Mouse (Mus musculus) layer of hippocampus, adult 2 months (tissue): ENCODE measurements around the gene Zbtb2. TPM values are rescaled to one million over a fixed set of nuclear protein-coding genes. Genes with fewer than 3 reads are reported as not detected.
A peak's percentile ranks its signal among the peaks of the same experiment; 100 is the strongest.

Source experiments
- DNase-seq, 2 experiments: peaks; one replicate each; pipeline ENCODE4 v3.0.0; 2022; ENCODE audit warnings: low spot score in 2 of 2
- H3K27ac ChIP-seq: fragments of 200-600 bp; 2 replicates; pipeline ENCODE4 v1.8.1; 2022
- H3K4me3 ChIP-seq: fragments of 200-600 bp; 2 replicates; pipeline ENCODE4 v1.8.1; 2022; ENCODE audit warnings: mild to moderate bottlenecking
- CTCF ChIP-seq: fragments of 200-600 bp; conservative IDR thresholded peaks from 2 replicates; pipeline ENCODE4 v1.8.1; 2022; ENCODE audit warnings: antibody characterized with exemption, mild to moderate bottlenecking, moderate library complexity
- total RNA-seq, 2 experiments: library from RNA; stranded (reverse); gene quantifications; 2 replicates each; pipeline ENCODE4 v1.2.3; 2021

Gene Zbtb2
- total RNA-seq, 2 experiments from 2014 or later = 11.8 to 13.2 TPM

GRCm38 (mm10) chr10:4375267-4375666, 12.6 kb downstream of the Zbtb2 start:
- Histone ChIP-seq H3K27ac (no peak overlapping the region), H3K4me3 (no peak overlapping the region)
- DNase-seq = no peak
- no peak for TF ChIP-seq CTCF

- no peak for TF ChIP-seq CTCF
- DNase-seq = no peak
- H3K27ac ChIP-seq = no peak overlapping the region
- H3K4me3 ChIP-seq = no peak overlapping the region
Measured at GRCm38 (mm10) chr10:4374734-4375133, 13.2 kb downstream of the Zbtb2 start.

DNA sequence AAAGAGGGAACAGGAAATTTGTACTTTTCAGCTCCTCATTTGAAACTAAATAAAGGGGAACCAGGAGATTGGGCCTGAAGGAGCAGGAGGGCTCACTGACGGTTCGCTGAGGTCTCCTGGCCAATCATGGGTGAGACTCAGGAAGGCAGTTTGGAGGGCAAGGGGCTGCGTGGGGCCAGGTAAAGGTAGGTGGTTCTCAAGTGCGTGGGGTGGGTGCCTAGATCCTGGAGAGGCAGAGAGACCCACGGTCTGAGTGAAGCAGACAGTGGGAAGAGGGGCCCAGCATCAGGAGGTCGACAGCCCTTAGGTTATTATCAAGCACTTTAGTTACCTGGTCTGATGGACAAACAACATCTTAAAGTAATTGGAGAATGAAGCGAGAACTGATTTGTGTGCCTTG, 13.7 kb downstream of the Zbtb2 start:
- TF ChIP-seq CTCF = no peak
- no peak overlapping the region for H3K4me3 ChIP-seq
- no peak for DNase-seq
- H3K27ac ChIP-seq = no peak overlapping the region

DNA sequence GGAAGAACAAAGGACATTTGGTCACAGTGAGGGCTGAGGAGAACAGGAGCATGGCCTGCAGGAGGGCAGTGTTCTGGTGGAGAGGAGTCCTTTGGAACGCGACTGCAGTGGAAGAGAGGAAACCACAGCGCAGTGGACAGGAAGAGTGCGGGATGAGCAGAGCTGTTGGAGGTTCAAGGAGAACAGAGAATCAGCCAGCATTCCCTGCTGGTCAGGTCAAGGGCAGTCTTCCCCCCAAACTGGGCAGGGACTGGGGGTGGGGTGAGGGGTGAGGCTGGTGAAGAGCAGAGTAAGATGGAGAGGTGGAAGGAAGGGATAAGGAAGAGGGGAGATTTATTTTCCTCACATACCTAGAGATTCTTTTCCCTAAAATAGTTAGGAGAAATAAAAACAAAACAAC, 14.3 kb downstream of the Zbtb2 start:
- no peak overlapping the region for H3K27ac ChIP-seq
- TF ChIP-seq CTCF = no peak
- DNase-seq = no peak
- H3K4me3 ChIP-seq = no peak overlapping the region

DNA sequence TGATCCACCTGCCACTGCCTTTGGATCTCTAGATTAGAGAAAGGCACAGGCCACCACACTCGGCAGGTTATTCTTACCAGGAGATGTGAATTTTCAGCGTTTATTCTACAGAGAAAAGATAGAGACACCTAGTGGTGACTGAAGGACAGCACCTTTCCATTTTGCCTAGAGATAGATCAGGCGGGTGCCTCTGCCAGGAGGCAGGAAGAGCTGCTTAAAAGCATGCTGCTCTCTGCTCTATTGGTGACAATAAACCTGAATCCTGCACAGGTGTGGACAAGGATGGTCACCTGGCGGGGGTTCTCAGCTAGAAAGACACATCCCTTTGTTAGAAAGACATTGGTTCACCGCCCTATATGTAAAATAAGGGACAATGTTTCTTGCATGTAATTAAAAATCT, 15.9 kb downstream of the Zbtb2 start:
- no peak overlapping the region for H3K27ac ChIP-seq
- peak; percentile 47 to 59 for DNase-seq
- peak; percentile 88 for TF ChIP-seq CTCF
- H3K4me3 ChIP-seq = no peak overlapping the region

DNA sequence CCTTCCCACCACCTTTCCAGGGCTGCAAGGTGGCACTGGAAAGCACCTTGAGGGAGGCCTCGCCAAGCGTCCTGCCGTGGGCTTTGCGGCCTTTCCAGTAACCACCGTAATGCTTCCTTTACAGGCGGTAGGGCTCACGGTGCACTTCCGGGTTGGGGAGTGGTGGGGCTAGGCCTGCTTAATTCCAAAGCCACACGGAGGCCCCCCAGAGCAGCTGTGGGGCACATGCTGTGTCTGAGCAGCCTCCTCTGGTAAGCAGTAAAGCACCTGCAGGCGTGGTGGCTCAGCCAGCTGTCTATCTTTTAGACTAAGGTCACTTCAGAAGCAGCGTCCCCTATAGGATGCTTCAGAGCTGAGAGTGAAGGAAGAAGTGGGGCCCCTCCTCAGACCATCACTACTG, 17.8 kb downstream of the Zbtb2 start:
- TF ChIP-seq CTCF = no peak
- H3K4me3 ChIP-seq = no peak overlapping the region
- no peak for DNase-seq
- H3K27ac ChIP-seq = no peak overlapping the region

GRCm38 (mm10) chr10:4364618-4365017, 23.3 kb downstream of the Zbtb2 start:
- no peak for DNase-seq
- no peak overlapping the region for H3K27ac ChIP-seq
- no peak for TF ChIP-seq CTCF
- no peak overlapping the region for H3K4me3 ChIP-seq

DNA sequence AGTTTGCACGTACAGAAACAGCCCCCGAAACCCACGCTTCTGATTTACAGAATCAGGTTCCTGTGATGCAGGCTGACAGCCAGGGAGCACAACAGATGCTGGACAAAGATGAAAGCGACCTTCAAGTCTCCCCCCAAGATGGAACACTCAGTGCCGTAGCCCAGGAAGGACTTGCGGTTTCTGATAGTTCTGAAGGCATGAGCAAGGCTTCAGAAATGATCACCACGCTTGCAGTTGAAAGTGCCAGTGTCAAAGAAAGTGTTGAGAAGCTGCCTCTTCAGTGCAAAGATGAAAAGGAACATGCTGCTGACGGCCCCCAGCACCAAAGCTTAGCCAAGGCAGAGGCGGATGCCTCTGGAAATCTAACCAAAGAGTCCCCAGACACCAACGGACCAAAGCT, 30.5 kb downstream of the Zbtb2 start:
- Histone ChIP-seq H3K4me3 (no peak overlapping the region), H3K27ac (no peak overlapping the region)
- no peak for DNase-seq
- no peak for TF ChIP-seq CTCF

DNA sequence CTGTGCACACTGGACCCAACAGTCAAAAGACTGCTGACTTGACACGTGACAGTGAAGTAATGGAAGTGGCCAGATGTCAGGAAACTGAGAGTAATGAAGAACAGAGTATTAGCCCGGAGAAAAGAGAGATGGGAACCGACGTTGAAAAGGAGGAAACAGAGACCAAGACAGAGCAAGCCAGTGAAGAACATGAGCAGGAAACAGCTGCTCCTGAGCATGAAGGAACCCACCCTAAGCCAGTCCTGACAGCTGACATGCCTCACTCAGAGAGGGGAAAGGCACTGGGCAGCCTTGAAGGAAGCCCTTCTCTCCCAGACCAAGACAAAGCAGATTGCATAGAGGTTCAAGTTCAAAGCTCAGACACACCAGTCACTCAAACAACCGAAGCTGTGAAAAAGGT, 31.3 kb downstream of the Zbtb2 start:
- no peak for TF ChIP-seq CTCF
- H3K4me3 ChIP-seq = no peak overlapping the region
- H3K27ac ChIP-seq = no peak overlapping the region
- DNase-seq = no peak

DNA sequence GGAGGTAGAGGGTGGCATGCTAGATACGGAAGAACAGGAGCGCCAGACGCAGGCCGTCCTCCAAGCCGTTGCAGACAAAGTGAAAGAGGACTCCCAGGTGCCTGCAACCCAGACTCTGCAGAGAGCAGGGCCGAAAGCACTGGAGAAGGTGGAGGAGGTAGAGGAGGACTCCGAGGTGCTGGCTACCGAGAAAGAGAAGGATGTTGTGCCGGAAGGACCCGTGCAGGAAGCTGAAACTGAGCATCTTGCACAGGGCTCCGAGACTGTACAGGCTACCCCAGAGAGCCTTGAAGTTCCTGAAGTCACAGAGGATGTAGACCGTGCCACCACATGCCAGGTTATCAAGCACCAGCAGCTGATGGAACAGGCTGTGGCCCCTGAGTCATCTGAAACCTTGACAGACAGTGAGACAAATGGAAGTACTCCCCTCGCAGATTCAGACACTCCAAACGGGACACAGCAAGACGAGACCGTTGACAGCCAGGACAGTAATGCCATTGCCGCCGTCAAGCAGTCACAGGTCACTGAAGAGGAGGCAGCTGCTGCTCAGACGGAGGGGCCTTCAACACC, 31.9 kb downstream of the Zbtb2 start:
- DNase-seq = no peak
- Histone ChIP-seq H3K27ac (no peak overlapping the region), H3K4me3 (no peak overlapping the region)
- no peak for TF ChIP-seq CTCF

- DNase-seq = no peak
- H3K4me3 ChIP-seq = no peak overlapping the region
Measured at GRCm38 (mm10) chr10:4354371-4355260, 33.3 kb downstream of the Zbtb2 start.

DNA sequence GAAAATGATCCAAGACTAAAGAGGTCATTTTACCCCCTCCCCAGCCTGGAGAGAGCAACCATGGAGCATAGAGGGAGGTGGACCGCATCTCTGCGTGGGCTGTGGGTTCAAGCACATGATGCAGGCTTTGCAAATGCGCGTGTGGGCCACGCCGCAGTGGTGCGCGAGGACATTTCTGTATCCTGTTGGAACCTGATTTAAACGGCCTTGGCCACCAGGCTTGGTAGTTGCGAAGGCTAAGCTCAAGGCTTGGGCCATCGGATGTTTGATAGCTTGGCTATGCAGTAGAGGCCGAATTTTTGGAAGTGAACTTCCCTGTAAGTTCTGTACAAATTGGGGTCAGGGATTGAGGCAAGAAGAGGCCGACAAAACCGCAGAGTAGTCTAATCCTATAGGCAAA, 40.3 kb downstream of the Zbtb2 start:
- H3K4me3 ChIP-seq = no peak overlapping the region
- TF ChIP-seq CTCF = no peak
- H3K27ac ChIP-seq = no peak overlapping the region
- no peak for DNase-seq

More at GRCm38 (mm10) chr10:4354371-4355260, 33.3 kb downstream of the Zbtb2 start:
- TF ChIP-seq CTCF = no peak
- no peak overlapping the region for H3K27ac ChIP-seq

- H3K4me3 ChIP-seq = peak overlapping the region; percentile 48
- H3K27ac ChIP-seq = no peak overlapping the region
- no peak for DNase-seq
- TF ChIP-seq CTCF = no peak; the same call in 1 of the 2 replicates
Measured at GRCm38 (mm10) chr10:4347136-4347492, 40.8 kb downstream of the Zbtb2 start.
